Mouse (Mus musculus) cerebellum, adult 9-11 months (tissue): ENCODE data around the gene Sat2.

Experiments
- DNase-seq: peaks from one replicate; pipeline ENCODE4 v3.0.0; 2022

Sat2 gene

DNA sequence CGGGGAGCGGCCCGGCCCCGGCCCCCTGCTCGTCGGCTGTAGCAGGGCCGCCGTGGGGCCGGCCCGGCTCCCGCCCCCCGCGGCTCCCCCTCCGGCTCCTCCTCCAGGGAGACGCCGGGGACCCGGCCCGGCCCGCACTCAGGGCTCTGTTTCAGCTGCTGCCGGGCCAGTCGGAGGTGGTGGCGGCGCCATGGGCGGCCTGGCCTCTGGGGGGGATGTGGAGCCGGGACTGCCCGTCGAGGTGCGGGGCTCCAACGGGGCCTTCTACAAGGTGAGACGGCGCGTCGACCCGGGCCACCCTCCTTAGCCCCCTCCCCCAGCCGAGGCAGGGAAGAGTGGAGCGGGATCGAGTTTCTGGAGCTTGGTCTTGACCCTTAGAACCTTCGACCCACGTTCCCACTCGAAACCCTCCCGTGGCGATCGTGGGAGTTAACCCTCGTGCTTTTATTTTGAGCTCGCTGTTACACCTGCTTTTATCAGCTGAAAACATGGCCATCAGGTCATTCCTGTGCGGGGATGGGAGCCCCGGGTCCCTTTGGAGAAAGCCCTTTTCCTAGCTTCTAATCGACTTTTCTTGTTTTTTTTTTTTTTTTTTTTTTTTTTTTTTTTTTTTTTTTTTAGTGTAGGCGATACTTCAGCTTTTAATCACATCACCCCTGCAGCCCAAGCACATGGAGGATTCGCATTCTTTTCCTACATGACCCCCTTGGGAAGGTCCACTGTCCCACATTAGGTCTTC lies 11.5 kb downstream of the Sat2 start:
- DNase-seq: peak; percentile 82

GRCm38 (mm10) chr11:69635471-69635870 lies 13.6 kb downstream of the Sat2 start:
- no peak for DNase-seq

DNA sequence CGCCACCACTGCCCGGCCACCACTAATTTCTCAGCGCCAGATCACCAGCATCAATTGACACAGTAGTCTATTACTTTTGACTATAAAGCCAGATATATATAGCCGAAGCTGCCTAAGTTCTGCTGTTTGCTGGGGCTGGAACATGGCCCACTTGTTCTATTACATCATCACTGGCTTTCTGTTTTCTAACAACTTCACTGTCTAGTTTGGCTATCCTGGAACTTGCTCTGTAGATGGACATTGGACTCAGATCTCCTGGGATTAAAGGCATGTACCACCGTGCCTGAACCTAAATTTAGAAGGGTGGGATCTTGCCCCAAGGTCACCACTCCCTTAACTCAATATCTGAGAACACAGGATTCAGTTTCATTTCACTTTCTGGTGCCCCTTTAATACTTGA lies 24.0 kb downstream of the Sat2 start:
- no peak for DNase-seq

DNA sequence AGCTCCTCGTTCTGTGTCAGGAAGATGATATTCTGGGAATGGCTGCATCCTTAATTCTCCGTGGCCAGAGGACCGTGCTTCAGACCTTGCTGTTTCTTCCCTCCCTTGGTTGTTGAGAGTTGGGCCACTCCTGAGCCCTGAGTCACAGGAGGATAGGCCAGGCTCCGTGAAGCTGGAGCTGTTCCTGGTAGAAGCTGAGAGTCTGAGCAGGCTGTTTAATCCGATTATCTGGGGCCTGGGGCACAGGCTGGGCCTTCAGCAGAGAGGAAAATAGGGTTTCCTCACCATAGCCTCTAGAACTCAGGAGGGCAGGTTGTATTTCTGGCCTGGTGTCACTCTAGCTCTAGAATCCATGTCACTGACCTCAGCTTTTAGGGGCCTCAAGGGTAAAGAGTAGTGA lies 31.6 kb downstream of the Sat2 start:
- no peak for DNase-seq

DNA sequence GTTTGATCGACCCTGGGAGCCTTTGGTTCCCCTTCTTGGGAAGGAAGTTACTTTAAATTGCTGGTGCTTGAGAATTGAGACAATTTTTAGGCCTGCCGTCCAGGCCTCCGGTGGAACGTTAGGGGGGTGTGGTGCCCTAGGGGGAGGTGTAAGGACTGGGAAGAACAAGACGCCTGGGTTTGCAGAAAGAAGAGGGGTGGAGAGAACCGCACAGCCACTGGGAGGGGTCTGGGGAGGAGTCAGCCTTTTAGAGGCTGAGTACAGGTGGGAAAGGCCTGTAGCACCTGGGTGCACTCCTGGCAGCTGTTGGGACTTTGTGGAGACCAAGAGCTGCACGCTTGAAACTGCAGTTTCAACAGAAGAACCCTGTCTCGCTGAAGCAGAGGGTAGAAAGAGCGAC lies 32.9 kb downstream of the Sat2 start:
- peak; percentile 34 for DNase-seq

- DNase-seq: peak; percentile 70
Observed at GRCm38 (mm10) chr11:69655264-69656064, 33.6 kb downstream of the Sat2 start, which contains the start of gene Sox15. TSS of gene Sox15 (plus strand) at chr11:69655314.

DNA sequence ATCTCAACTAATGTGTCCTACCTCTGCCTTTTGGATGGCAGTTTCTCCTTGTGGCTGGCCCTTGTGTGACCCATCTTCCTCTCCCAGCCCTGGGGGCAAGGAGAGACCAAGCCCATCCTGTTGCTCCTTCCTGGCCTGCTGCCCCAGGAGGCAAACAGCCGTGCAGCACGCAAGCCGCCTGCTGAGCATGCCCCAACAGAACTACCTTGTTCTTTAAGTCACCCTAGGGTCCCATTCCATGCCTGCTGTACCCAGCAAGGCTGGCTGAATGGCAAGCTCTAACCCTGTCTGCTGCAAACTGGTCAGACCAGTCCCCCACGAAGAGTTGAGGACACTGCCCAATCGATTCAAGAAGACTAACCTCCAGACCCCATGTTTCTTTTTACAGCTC lies 34.2 kb downstream of the Sat2 start:
- DNase-seq: peak; percentile 46

GRCm38 (mm10) chr11:69656617-69657461 lies 35.0 kb downstream of the Sat2 start:
- DNase-seq: peak; percentile 49

DNA sequence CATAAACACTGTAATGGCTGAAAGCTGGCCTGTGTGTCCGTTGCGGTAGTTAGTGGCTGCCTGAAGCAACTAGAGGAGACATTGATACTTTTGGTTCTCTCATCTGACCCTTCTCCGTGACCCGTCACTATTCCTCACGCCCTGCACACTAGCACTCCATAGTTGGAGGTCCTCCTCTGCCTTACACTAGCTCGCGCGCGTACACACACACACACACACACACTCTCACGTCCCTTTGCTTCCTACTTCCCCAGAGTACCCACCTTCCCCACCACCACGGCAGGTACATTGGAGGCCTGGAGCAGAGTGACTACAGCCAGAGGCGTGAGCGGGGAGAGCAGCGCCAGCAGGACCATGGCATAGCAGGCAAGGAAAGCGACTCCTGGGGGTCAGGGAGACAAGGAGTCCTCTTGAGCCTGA lies 35.6 kb downstream of the Sat2 start:
- DNase-seq: peak; percentile 38

- peak; percentile 57 for DNase-seq
Observed at GRCm38 (mm10) chr11:69661221-69661881, 39.5 kb downstream of the Sat2 start.

DNA sequence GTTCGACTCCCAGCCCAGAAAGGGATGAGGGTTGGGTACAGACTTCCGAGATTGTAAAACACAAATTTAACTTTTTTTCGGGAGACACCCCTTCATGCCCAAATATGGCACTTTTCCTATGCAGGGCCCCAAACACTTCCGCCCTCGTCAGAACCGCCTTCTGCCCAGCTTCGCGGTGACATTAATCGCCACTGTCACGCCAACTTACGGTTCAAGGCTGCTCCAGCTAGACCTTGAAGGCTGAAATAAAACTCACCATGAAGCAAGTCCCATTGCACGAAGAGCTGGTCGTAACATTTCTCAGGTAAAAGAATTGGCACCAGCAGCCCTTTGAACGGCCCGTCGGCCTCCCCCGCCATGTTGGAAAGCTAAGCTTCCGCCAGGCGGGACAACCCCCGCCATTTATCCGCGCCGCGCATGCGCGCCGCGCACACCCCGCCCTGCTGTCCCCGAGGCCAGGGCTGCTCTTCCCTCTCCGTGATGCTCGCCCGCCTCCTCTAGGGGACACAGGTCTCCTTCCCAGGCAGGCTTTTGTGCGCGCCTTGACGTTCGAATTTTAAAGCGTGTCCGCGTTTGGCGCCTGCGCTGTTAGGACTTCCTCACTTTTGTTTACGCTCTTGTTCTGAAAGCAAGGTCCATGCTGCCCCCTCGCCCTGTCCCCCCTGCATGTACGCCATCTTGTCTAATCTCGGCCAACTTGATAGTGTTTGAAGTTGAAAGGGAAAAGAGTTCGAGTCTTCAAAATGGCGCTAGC lies 40.6 kb downstream of the Sat2 start, which contains the start of gene Mpdu1:
Mpdu1 (minus strand) TSS at position 430 of the 754 bp plus-strand sequence.
- peak; percentile 98 for DNase-seq

- peak; percentile 72 for DNase-seq
Observed at GRCm38 (mm10) chr11:69662967-69663671, 41.3 kb downstream of the Sat2 start.

DNA sequence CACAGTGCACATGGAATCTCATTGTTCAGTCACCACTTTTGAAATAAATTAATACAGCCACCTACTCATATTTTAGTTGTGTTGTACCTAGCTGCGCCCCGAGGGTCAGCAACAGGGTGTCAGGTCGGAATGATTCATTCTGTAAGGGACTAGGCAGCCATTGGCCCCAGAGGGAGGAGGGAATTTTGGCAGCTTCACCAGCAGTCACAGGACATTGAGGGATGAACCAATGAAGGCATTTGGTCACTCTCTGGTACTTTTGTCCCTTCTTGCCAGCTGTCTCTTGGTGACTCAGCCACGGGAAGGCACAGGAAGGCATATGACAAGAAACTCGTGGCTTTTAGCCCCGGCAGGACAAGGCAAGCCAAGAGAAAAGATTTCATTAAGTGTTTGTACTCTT lies 42.0 kb downstream of the Sat2 start:
- DNase-seq: peak; percentile 63

DNA sequence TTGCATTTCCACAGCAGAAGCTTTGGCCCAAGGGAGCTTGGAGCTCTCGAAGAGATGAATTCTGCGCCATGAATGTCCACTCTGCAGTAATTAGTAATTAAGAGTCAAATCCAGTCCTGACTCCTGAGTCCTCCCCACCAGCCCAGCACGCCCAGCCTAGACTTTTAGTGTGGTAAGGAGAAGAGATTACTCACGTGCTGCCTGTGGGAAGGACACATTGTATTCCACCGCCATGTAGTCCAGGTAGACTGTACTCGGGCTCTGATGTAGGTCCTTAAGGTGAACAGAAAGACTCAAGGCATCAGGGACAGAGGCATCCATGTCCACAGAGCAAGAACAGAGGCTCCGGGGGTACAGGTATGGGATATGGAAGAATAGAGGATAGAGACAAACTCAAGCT lies 43.0 kb downstream of the Sat2 start:
- DNase-seq: no peak

GRCm38 (mm10) chr11:69665457-69665960 lies 43.7 kb downstream of the Sat2 start:
- DNase-seq: peak; percentile 46

DNA sequence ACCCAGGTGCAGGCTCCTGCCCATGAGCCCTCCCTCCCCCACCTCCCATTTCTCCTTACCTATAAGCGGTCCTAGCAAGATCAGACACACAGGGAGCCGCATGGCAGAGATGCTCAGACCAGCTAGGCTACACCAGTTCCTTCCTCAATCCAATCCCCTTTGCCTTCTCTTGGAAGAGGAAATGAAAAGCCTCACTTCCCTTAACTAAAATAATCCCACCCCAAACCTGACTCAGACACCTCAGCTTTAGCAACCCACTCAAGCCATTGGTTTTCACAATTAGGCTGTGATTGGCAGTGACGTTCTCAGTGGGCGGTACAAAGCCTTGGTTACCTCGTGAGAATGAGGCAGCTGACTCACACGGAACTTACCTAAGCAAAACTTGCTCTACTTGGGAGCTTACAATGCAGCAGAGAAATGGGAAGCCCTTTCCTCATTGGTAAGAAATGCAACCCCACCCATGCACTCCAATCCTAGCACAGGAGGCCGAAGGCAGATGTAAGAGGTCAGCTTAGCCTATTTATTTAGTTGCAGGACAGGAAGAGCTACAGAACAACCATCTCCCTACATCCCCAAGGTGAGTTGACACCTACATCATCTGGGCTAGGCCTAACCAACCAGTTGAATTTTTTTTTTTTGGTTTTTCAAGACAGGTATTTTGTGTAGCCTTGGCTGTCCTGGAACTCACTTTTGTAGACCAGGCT lies 44.3 kb downstream of the Sat2 start, which contains the start of gene Cd68:
Cd68 (minus strand) TSS at position 193 of the 704 bp plus-strand sequence.
- peak; percentile 34 for DNase-seq

GRCm38 (mm10) chr11:69666665-69667005 lies 44.8 kb downstream of the Sat2 start:
- DNase-seq: no peak

DNA sequence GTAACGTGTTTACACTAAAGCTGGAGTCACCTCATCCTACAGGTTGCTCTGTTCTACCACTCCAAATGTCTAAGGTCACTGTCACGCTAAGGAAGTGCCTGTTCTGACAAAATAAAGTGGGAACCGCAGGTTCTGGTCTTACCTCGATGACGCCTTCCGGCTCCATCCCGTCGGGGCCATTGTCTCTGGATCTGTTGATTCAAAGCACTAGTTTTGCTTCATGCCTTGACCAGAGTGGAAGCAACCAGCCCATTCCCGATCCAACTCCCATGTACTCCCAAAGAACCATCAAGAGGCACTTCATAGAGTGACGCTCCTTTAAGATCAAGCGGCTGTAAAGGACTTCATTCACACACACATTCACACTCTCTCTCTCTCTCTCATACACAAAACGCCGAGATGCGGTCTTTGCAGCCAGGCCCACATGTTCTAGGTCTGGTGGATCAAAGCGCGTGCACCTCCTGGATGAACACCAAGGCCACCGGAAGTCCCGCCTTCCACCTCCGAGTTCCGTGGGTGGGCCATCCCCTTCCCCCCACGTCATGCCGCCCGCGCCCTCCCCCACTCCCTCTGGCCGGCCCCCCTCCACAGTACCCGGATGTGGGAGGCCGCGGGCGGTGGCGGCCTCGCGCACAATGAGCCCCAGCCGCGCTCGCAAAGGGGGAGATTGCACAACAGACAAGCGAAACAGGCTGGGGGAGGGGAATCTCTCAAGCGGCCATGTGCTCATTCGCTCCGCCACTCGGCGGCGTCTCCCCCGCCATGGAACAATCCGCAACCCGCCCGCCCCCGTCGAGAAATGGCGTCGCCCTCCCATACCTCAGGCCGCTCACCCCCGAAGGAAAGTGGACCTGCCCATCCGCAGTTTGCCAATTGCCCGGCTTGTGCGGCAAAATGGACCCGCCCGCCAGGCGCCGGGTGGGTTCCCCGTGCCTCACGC lies 49.2 kb downstream of the Sat2 start:
- DNase-seq: peak; percentile 97

GRCm38 (mm10) chr11:69671726-69672124 lies 49.9 kb downstream of the Sat2 start:
- DNase-seq: no peak
